Mouse (Mus musculus) myocyte (in vitro differentiated cells): Measurements from ENCODE around the gene Sdk1. TPM values are rescaled to one million over a fixed set of nuclear protein-coding genes. Genes with fewer than 3 reads are reported as not detected.

Source experiments
- H3K27me3 ChIP-seq: one replicate; pipeline ENCODE4 v1.6.1; 2011; ENCODE audit not compliant: control insufficient read depth, insufficient read depth, insufficient read length
- H3K36me3 ChIP-seq: one replicate; pipeline ENCODE4 v1.6.1; 2011; ENCODE audit not compliant: control insufficient read depth, insufficient read depth
- H3K4me2 ChIP-seq: one replicate; pipeline ENCODE4 v1.6.1; 2011; ENCODE audit warnings: low read depth, control low read depth
- H3K4me3 ChIP-seq: one replicate; pipeline ENCODE4 v1.5.1; 2011; ENCODE audit warnings: mild to moderate bottlenecking, control low read depth, moderate library complexity
- H3K79me2 ChIP-seq: one replicate; pipeline ENCODE4 v1.6.1; 2011; ENCODE audit not compliant: control insufficient read depth, insufficient read depth
- H3ac ChIP-seq: one replicate; pipeline ENCODE4 v1.6.1; 2011; ENCODE audit not compliant: control insufficient read depth, insufficient read length
- CEBPB ChIP-seq: IDR thresholded peaks from 2 replicates; pipeline ENCODE4 v1.6.1; 2011; ENCODE audit warnings: mild to moderate bottlenecking, moderate library complexity; ENCODE audit not compliant: poor library complexity, insufficient read depth, severe bottlenecking
- E2F4 ChIP-seq: IDR thresholded peaks from one replicate; pipeline ENCODE4 v1.6.1; 2011; ENCODE audit warnings: mild to moderate bottlenecking, control low read depth, moderate library complexity; ENCODE audit not compliant: insufficient read depth
- MAX ChIP-seq: IDR thresholded peaks from one replicate; pipeline ENCODE4 v1.6.1; 2011; ENCODE audit warnings: low read depth, mild to moderate bottlenecking, control low read depth
- MYOD1 ChIP-seq, 3 experiments: IDR thresholded peaks; one replicate each; pipeline ENCODE4 v1.6.1; 2011; ENCODE audit warnings: control low read depth in 2 of 3, low read depth in 2 of 3, mild to moderate bottlenecking in 2 of 3, moderate library complexity in 1 of 3; ENCODE audit not compliant: insufficient read length in 2 of 3, control insufficient read depth in 1 of 3
- MYOG ChIP-seq, 3 experiments: IDR thresholded peaks; one replicate each; pipeline ENCODE4 v1.6.1; 2011; ENCODE audit warnings: control low read depth in 2 of 3, low read depth in 2 of 3, mild to moderate bottlenecking in 2 of 3; ENCODE audit not compliant: insufficient read length in 2 of 3, control insufficient read depth in 1 of 3, insufficient read depth in 1 of 3
- POLR2A ChIP-seq: IDR thresholded peaks from one replicate; pipeline ENCODE4 v1.6.1; 2011; ENCODE audit warnings: low read depth, mild to moderate bottlenecking, control low read depth, moderate library complexity; ENCODE audit not compliant: insufficient read length
- POLR2AphosphoS2 ChIP-seq: IDR thresholded peaks from one replicate; pipeline ENCODE4 v1.6.1; 2011; ENCODE audit warnings: low read depth, control low read depth; ENCODE audit not compliant: insufficient read length
- REST ChIP-seq: IDR thresholded peaks from one replicate; pipeline ENCODE4 v1.6.1; 2011; ENCODE audit warnings: mild to moderate bottlenecking, control low read depth, moderate library complexity; ENCODE audit not compliant: insufficient read depth, insufficient read length
- SRF ChIP-seq: IDR thresholded peaks from one replicate; pipeline ENCODE4 v1.6.1; 2011; ENCODE audit warnings: low read depth; ENCODE audit not compliant: control insufficient read depth, insufficient read length
- TCF12 ChIP-seq: IDR thresholded peaks from one replicate; pipeline ENCODE4 v1.6.1; 2011; ENCODE audit warnings: mild to moderate bottlenecking, control low read depth; ENCODE audit not compliant: poor library complexity, insufficient read depth, severe bottlenecking
- TCF3 ChIP-seq: IDR thresholded peaks from one replicate; pipeline ENCODE4 v1.6.1; 2011; ENCODE audit warnings: low read depth, control low read depth; ENCODE audit not compliant: insufficient read length
- USF1 ChIP-seq: IDR thresholded peaks from one replicate; pipeline ENCODE4 v1.6.1; 2011; ENCODE audit warnings: low read depth, mild to moderate bottlenecking, control low read depth, moderate library complexity
- polyA plus RNA-seq: library from polyadenylated mRNA; unstranded; fragments of >200 nt; fragmentation: generic; extraction: Trizol; gene quantifications from one replicate; pipeline ENCODE4 v1.2.1, GENCODE M21; 2012; ENCODE audit warnings: missing spikeins

Sdk1 gene
- polyA plus RNA-seq, 1 experiment: 1.6 TPM

- Histone ChIP-seq H3K79me2 (no peaks in the 10 kb centered on the region), H3K4me3 (no peak overlapping the region), H3K4me2 (no peak overlapping the region), H3ac (no peak overlapping the region), H3K36me3 (no peaks in the 10 kb centered on the region), H3K27me3 (no peaks in the 10 kb centered on the region)
- TF ChIP-seq POLR2AphosphoS2 (no peak), TCF3 (no peak), SRF (no peak), MAX (no peak), REST (no peak), TCF12 (peak; percentile 5), CEBPB (no peak), POLR2A (no peak), MYOG (IDR thresholded peaks at IDR 0.05; ENCODE audit: control insufficient read depth in 1 of 3, insufficient read depth in 1 of 3, insufficient read length in 2 of 3, low read depth in 2 of 3) (peak in 2 of 3 experiments; percentile 53 to 85), MYOD1 (IDR thresholded peaks at IDR 0.05; ENCODE audit: control insufficient read depth in 1 of 3, insufficient read length in 2 of 3, low read depth in 2 of 3) (peak in 2 of 3 experiments; percentile 31 to 75), USF1 (no peak), E2F4 (no peak)
These were observed 610.9 kb downstream of the Sdk1 start for GRCm38 (mm10) chr5:141852175-141852574.

- no peak overlapping the region for H3K4me2 ChIP-seq
- no peak overlapping the region for H3K4me3 ChIP-seq
- no peaks in the 10 kb centered on the region for H3K36me3 ChIP-seq
- H3ac ChIP-seq: no peak overlapping the region
- no peaks in the 10 kb centered on the region for H3K79me2 ChIP-seq
- no peaks in the 10 kb centered on the region for H3K27me3 ChIP-seq
- TF ChIP-seq SRF: no peak
- TF ChIP-seq REST: no peak
- no peak for TF ChIP-seq TCF3
- no peak for TF ChIP-seq MAX
These were observed 615.2 kb downstream of the Sdk1 start for GRCm38 (mm10) chr5:141856447-141856846.

GRCm38 (mm10) chr5:141857781-141858180 lies 616.5 kb downstream of the Sdk1 start:
- H3K4me3 ChIP-seq: no peak overlapping the region
- TF ChIP-seq REST (no peak), TCF12 (no peak), SRF (no peak), USF1 (no peak)
- no peak overlapping the region for H3K4me2 ChIP-seq
- H3K36me3 ChIP-seq: no peaks in the 10 kb centered on the region
- H3K27me3 ChIP-seq: no peaks in the 10 kb centered on the region
- H3ac ChIP-seq: no peak overlapping the region
- H3K79me2 ChIP-seq: no peaks in the 10 kb centered on the region

GRCm38 (mm10) chr5:141858406-141859160 lies 617.3 kb downstream of the Sdk1 start:
- Histone ChIP-seq H3K4me3 (no peak overlapping the region), H3K79me2 (no peaks in the 10 kb centered on the region), H3ac (no peak overlapping the region), H3K4me2 (no peak overlapping the region), H3K36me3 (no peaks in the 10 kb centered on the region), H3K27me3 (no peaks in the 10 kb centered on the region)
- no peak for TF ChIP-seq E2F4
- no peak for TF ChIP-seq SRF
- TF ChIP-seq CEBPB: no peak
- TF ChIP-seq MYOD1 (IDR thresholded peaks at IDR 0.05; ENCODE audit: control insufficient read depth in 1 of 3, insufficient read length in 2 of 3, low read depth in 2 of 3): no peak
- no peak for TF ChIP-seq TCF12
- TF ChIP-seq POLR2A: no peak
- TF ChIP-seq POLR2AphosphoS2: no peak
- TF ChIP-seq MYOG (IDR thresholded peaks at IDR 0.05; ENCODE audit: control insufficient read depth in 1 of 3, insufficient read depth in 1 of 3, insufficient read length in 2 of 3, low read depth in 2 of 3): no peak
- no peak for TF ChIP-seq REST
- no peak for TF ChIP-seq USF1
- TF ChIP-seq MAX: no peak
- TF ChIP-seq TCF3: no peak

- H3K36me3 ChIP-seq: no peaks in the 10 kb centered on the region
- H3ac ChIP-seq: no peak overlapping the region
- no peaks in the 10 kb centered on the region for H3K27me3 ChIP-seq
- no peak overlapping the region for H3K4me2 ChIP-seq
- H3K79me2 ChIP-seq: no peaks in the 10 kb centered on the region
- TF ChIP-seq TCF12: no peak
- no peak overlapping the region for H3K4me3 ChIP-seq
These were observed 624.8 kb downstream of the Sdk1 start for GRCm38 (mm10) chr5:141866042-141866441.
